Mouse (Mus musculus): ENCODE measurements around the gene Cela3a.
A peak's percentile ranks its signal among the peaks of the same experiment; 100 is the strongest.

DNA sequence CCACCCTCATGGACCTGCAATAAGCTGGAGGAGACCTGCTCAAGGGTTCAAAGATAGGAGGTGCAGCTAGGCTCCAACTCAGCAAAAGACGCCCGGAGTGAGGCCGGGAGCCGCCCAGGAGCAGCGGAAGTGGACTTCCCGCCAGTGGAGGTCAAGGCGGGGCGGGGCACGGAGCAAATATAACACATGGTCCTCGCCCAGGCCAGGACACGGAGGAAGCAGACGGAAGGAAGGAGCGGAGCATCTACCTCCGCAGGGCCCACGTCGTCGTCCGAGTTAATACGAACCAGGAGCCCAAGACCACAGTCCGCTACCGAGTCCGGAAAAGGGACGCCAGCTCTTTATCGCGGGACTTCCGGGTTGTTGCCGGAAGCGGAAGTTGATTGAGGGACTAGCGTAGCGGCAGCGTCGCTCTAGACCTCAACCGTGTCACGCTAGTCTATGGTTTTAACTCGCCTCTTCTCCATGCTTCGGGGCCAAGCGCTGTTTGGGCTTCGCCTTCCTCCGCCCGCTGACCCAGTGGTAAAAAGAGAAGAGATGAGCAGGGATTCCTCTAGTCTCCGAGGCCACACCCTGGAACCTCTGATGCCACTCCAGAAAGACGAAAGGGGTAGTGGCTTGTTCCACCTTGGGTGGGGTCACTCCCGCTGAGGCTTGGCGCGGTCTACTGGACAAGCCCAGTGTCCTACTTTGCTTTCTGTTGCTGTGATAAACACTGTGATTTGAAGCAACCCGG lies 21.4 kb downstream of the Cela3a start:
- TF ChIP-seq POLR2A (IDR thresholded peaks at IDR 0.05; ENCODE audit: low read depth, low read length) (peak; percentile 69), CTCF (conservative IDR thresholded peaks at IDR 0.05; ENCODE audit: insufficient read depth, insufficient read length, low read depth, low read length) (no peak)

Data from kidney, adult 2 months (tissue).